Mouse (Mus musculus) lung, embryonic 14.5 days (tissue): ENCODE results near the gene Bsph2. TPM values are rescaled to one million over a fixed set of nuclear protein-coding genes. Genes with fewer than 3 reads are reported as not detected.

Experiments used
- ATAC-seq: fragments of 200-750 bp; cut with Nextera tagmentation; 2 replicates; pipeline ENCODE4 v1.8.0; 2017; ENCODE audit warnings: mild to moderate bottlenecking, moderate TSS enrichment, moderate library complexity; ENCODE audit not compliant: insufficient read depth
- DNase-seq: peaks from one replicate; pipeline ENCODE4 v3.0.0-alpha.2; 2015
- H3K27ac ChIP-seq: fragments of 300-500 bp; sonication (generic); 2 replicates; pipeline ENCODE4 v1.5.1; 2014; ENCODE audit warnings: low read depth, mild to moderate bottlenecking, moderate library complexity
- H3K27me3 ChIP-seq: fragments of 300-500 bp; sonication (generic); 2 replicates; pipeline ENCODE4 v1.6.1; 2014; ENCODE audit warnings: low read length, control low read depth; ENCODE audit not compliant: insufficient read depth
- H3K36me3 ChIP-seq: fragments of 300-500 bp; sonication (generic); 2 replicates; pipeline ENCODE4 v1.6.1; 2014; ENCODE audit warnings: control low read depth; ENCODE audit not compliant: insufficient read depth
- H3K4me1 ChIP-seq: fragments of 300-500 bp; sonication (generic); 2 replicates; pipeline ENCODE4 v1.6.1; 2014; ENCODE audit warnings: antibody characterized with exemption, control low read depth; ENCODE audit not compliant: insufficient read depth
- H3K4me2 ChIP-seq: fragments of 300-500 bp; sonication (generic); 2 replicates; pipeline ENCODE4 v1.6.1; 2014; ENCODE audit warnings: mild to moderate bottlenecking
- H3K4me3 ChIP-seq: fragments of 300-500 bp; sonication (generic); 2 replicates; pipeline ENCODE4 v1.5.1; 2014; ENCODE audit warnings: low read depth, low read length
- H3K9ac ChIP-seq: fragments of 300-500 bp; sonication (generic); 2 replicates; pipeline ENCODE4 v1.6.1; 2014
- H3K9me3 ChIP-seq: fragments of 300-500 bp; sonication (generic); 2 replicates; pipeline ENCODE4 v1.6.1; 2016; ENCODE audit warnings: low read depth, low read length, control low read depth
- CTCF ChIP-seq: IDR thresholded peaks from 2 replicates; pipeline ENCODE4 v1.5.1; 2016; ENCODE audit warnings: antibody characterized with exemption, low read depth
- WGBS: fragments of 180-500 bp; shearing (Covaris S2); extraction: QIAGEN DNeasy Blood & Tissue Kit; methylation state at CpG from one replicate; pipeline ENCODE4 v1.1.7; 2014; 5-methylcytosine and 5-hydroxymethylcytosine counted together
- polyA plus RNA-seq: library from polyadenylated mRNA; unstranded; fragments of >200 nt; fragmentation: Nextera tagmentation; extraction: Ambion mirVana; gene quantifications from 2 replicates; pipeline ENCODE4 v1.2.1, GENCODE M21; 2014

Gene Bsph2
- not detected in 2 replicates for polyA plus RNA-seq

DNA sequence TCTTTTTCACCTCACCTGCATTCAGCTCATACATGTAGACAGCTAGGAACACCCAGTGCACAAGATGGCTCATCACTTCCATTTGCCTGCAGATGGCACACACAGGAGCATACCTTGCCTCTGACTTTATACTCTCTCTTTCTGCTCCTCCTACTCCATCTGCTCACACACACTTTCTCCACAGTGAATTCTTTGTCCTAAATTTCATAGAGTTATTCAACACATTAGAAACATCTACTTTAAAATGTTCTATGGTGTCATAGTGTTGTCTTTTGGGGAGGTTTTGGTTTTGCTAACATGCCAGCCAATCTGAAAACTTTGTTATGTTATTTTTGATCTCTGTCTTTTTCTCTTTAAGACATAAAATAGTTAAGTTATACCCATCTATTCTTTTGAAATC lies at the start of gene Bsph2:
Bsph2 (minus strand) TSS at position 101 of the 400 bp plus-strand sequence.
- Histone ChIP-seq H3K36me3 (no peaks in the 10 kb centered on the region), H3K9ac (no peak within 1 kb of the TSS), H3K27ac (no peak within 1 kb of the TSS), H3K4me2 (no peak within 1 kb of the TSS), H3K4me1 (no peaks in the 10 kb centered on the region), H3K27me3 (no peaks in the 10 kb centered on the region), H3K9me3 (no peaks in the 10 kb centered on the region), H3K4me3 (no peak within 1 kb of the TSS)
- DNase-seq = no peak
- ATAC-seq = no peak
- no peak for TF ChIP-seq CTCF

DNA sequence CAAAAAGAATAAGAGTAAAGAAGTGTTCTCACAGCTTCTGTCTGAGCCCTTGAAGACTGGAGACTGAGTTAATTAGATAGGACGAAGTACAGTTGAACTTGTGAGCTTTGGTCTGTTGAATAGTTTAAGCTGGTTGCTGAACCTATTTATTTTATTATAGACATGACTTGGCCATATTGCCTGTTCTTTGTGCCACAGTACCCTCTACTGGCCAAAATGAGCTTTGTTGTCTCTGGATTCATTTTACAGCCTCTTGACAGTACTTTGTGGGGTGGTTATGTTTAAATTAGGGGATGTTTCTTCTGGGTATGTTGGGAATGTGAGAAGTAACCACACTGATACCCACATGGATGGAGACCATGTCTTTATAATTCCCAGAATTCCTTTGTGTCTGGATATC lies 59.3 kb downstream of the Bsph2 start:
- Histone ChIP-seq H3K9me3 (no peaks in the 10 kb centered on the region), H3K4me3 (no peak overlapping the region), H3K27me3 (no peaks in the 10 kb centered on the region), H3K36me3 (no peaks in the 10 kb centered on the region), H3K27ac (no peak overlapping the region), H3K4me1 (no peaks in the 10 kb centered on the region), H3K9ac (no peak overlapping the region), H3K4me2 (no peak overlapping the region)
- DNase-seq (peak; percentile 6), ATAC-seq (no peak)
- 0 out of 2 replicates have a peak, but pooled peaks have one; percentile 8 for TF ChIP-seq CTCF
- WGBS = 70% methylated on average over 1 of the region's 1 CpGs

Other genes starting within 250 kb of the Bsph2 start
- 1.5 and 1.6 TPM in 2 replicates for gene Pla2g4c, start 246.4 kb downstream of the Bsph2 start, polyA plus RNA-seq
- gene Cabp5, start 172.9 kb downstream of the Bsph2 start, polyA plus RNA-seq = not detected in 2 replicates
- gene Bsph1, start 120.2 kb downstream of the Bsph2 start, polyA plus RNA-seq = not detected in 2 replicates
- gene Sult2a5, start 52.9 kb upstream of the Bsph2 start, polyA plus RNA-seq = not detected in 2 replicates
- not detected in 2 replicates for gene Sult2a2, start 162.4 kb upstream of the Bsph2 start, polyA plus RNA-seq